Mouse (Mus musculus): Measurements from ENCODE around the gene Cntnap4.

The Cntnap4 gene

GRCm38 (mm10) chr8:112569471-112570141 is at the start of gene Cntnap4:
TSS of gene Cntnap4 (plus strand) at chr8:112570043.
- DNase-seq: no peak

GRCm38 (mm10) chr8:112557376-112557775 is 12.5 kb upstream of the Cntnap4 start:
- no peak for DNase-seq

- DNase-seq: no peak
These were observed 698 bp downstream of the Cntnap4 start for GRCm38 (mm10) chr8:112570541-112570940.

- DNase-seq: no peak
These were observed 1.6 kb downstream of the Cntnap4 start for GRCm38 (mm10) chr8:112571337-112571904.

GRCm38 (mm10) chr8:112581473-112581872 is 11.6 kb downstream of the Cntnap4 start:
- no peak for DNase-seq

GRCm38 (mm10) chr8:112583440-112583839 is 13.6 kb downstream of the Cntnap4 start:
- no peak for DNase-seq

GRCm38 (mm10) chr8:112588357-112589051 is 18.7 kb downstream of the Cntnap4 start:
- DNase-seq: no peak

GRCm38 (mm10) chr8:112589052-112589389 is 19.2 kb downstream of the Cntnap4 start:
- no peak for DNase-seq

GRCm38 (mm10) chr8:112596023-112596776 is 26.4 kb downstream of the Cntnap4 start:
- DNase-seq: no peak

- DNase-seq: no peak
These were observed 30.1 kb downstream of the Cntnap4 start for GRCm38 (mm10) chr8:112599975-112600374.

- no peak for DNase-seq
These were observed 31.3 kb downstream of the Cntnap4 start for GRCm38 (mm10) chr8:112601150-112601549.

- DNase-seq: no peak
These were observed 40.3 kb downstream of the Cntnap4 start for GRCm38 (mm10) chr8:112610121-112610520.

GRCm38 (mm10) chr8:112628791-112629190 is 58.9 kb downstream of the Cntnap4 start:
- no peak for DNase-seq

- no peak for DNase-seq
These were observed 82.8 kb downstream of the Cntnap4 start for GRCm38 (mm10) chr8:112652657-112653056.

- DNase-seq: no peak
These were observed 83.4 kb downstream of the Cntnap4 start for GRCm38 (mm10) chr8:112653276-112653675.

- no peak for DNase-seq
These were observed 84.2 kb downstream of the Cntnap4 start for GRCm38 (mm10) chr8:112653994-112654393.

- no peak for DNase-seq
These were observed 94.2 kb downstream of the Cntnap4 start for GRCm38 (mm10) chr8:112664067-112664466.

- DNase-seq: no peak
These were observed 104.8 kb downstream of the Cntnap4 start for GRCm38 (mm10) chr8:112674671-112675070.

- DNase-seq: no peak
These were observed 111.9 kb downstream of the Cntnap4 start for GRCm38 (mm10) chr8:112681757-112682156.

- DNase-seq: no peak
These were observed 125.9 kb downstream of the Cntnap4 start for GRCm38 (mm10) chr8:112695708-112696107.

- DNase-seq: no peak
These were observed 128.3 kb downstream of the Cntnap4 start for GRCm38 (mm10) chr8:112698141-112698540.

- DNase-seq: no peak
These were observed 147.1 kb downstream of the Cntnap4 start for GRCm38 (mm10) chr8:112716982-112717381.

- DNase-seq: no peak
These were observed 155.1 kb downstream of the Cntnap4 start for GRCm38 (mm10) chr8:112724918-112725317.

All from lung, postnatal 36 days (tissue).